In genomic region chr10:22731272-22732093, GRCm38 (mm10) we compare ENCODE assay signal across 8 mouse cellular contexts. TPM values are rescaled to one million over a fixed set of nuclear protein-coding genes. Genes with fewer than 3 reads are reported as not detected.
DNase-seq lines count a peak whose midpoint lies in the region; ATAC-seq and TF ChIP-seq lines count a peak whose summit lies in the region.

Tbpl1 (minus strand) TSS chr10:22731938.

- TF ChIP-seq CTCF in G1E (IDR thresholded peaks at IDR 0.05; ENCODE audit: low read depth, low read length), result no peak
- TF ChIP-seq CTCF in lung, adult 2 months (IDR thresholded peaks at IDR 0.05; ENCODE audit: insufficient read depth, low read length), result no peak

- peak; percentile 99 for DNase-seq in G1E (ENCODE audit: low spot score)
- DNase-seq in cerebellum, adult 11-12 months, result peak; percentile 96
- DNase-seq in heart, postnatal 25 days (ENCODE audit: low spot score), result peak; percentile 92
- DNase-seq in layer of hippocampus, adult 18-20 months (ENCODE audit: low spot score in 2 of 2), result peak; percentile 94 to 98
- DNase-seq in lung, adult 2 months, result peak; percentile 92
- peak; percentile 93 for DNase-seq in ovary, adult 18-20 months (ENCODE audit: low spot score)
- peak; percentile 94 for DNase-seq in thymus, postnatal 0 days (ENCODE audit: low spot score)

- ATAC-seq in G1E (ENCODE audit: extremely low read depth, insufficient number of reproducible peaks, low FRiP score, poor library complexity, severe bottlenecking), result peak; percentile 82
- ATAC-seq in forebrain, embryonic 15.5 days (replicated peaks), result peak; percentile 99

- no peaks in the 10 kb centered on the region for H3K27me3 ChIP-seq in G1E (ENCODE audit: insufficient read depth, low read length)
- H3K27me3 ChIP-seq in forebrain, embryonic 15.5 days, result no peaks in the 10 kb centered on the region

- H3K9me3 ChIP-seq in G1E (replicated peaks), result no peaks in the 10 kb centered on the region
- H3K9me3 ChIP-seq in forebrain, embryonic 15.5 days, result no peaks in the 10 kb centered on the region

- peak within 1 kb of the TSS; percentile 91 for H3K4me3 ChIP-seq in G1E (ENCODE audit: low read depth, low read length)
- H3K4me3 ChIP-seq in forebrain, embryonic 15.5 days, result peak within 1 kb of the TSS; percentile 67
- peak within 1 kb of the TSS; percentile 97 for H3K4me3 ChIP-seq in lung, adult 2 months (replicated peaks; ENCODE audit: extremely low read depth, low read depth, low read length)

- WGBS in forebrain, embryonic 15.5 days, result under 1% methylated on average over 77 of the region's 77 CpGs
- under 1% methylated on average over 77 of the region's 77 CpGs for WGBS in lung, adult 2 months

- H3K4me1 ChIP-seq in G1E (ENCODE audit: insufficient read depth, low read depth, low read length), result peaks cover 50% of the 10 kb centered on the region
- H3K4me1 ChIP-seq in forebrain, embryonic 15.5 days, result peaks cover 38% of the 10 kb centered on the region
- peaks cover 11% of the 10 kb centered on the region for H3K4me1 ChIP-seq in lung, adult 2 months (ENCODE audit: control insufficient read depth, insufficient read depth, low read length)

- H3K9ac ChIP-seq in forebrain, embryonic 15.5 days (replicated peaks), result peak within 1 kb of the TSS; percentile 99

- peaks cover 3% of the 10 kb centered on the region for H3K36me3 ChIP-seq in G1E (replicated peaks)
- no peaks in the 10 kb centered on the region for H3K36me3 ChIP-seq in forebrain, embryonic 15.5 days

- peak; percentile 82 for TF ChIP-seq POLR2A in lung, adult 2 months (IDR thresholded peaks at IDR 0.05; ENCODE audit: borderline replicate concordance, extremely low read depth, low read depth, low read length)

- intact Hi-C loops in heart, postnatal 25 days (cut with DNase I), result loop anchor here (5.0 kb wide), 1 partner anchor 41 kb away; no protein-coding TSS in a partner anchor

- H3K27ac ChIP-seq in forebrain, embryonic 15.5 days (replicated peaks), result peak within 1 kb of the TSS; percentile 97

- H3K4me2 ChIP-seq in forebrain, embryonic 15.5 days (replicated peaks), result peak within 1 kb of the TSS; percentile 94

RNA-seq across cellular contexts. Expression of gene Tbpl1, which starts in this region (rescaled TPM):
- total RNA-seq in G1E (2014; fragmentation: Nextera tagmentation) (85.1 and 95.4 TPM in 2 replicates), G1E (2017) (46.4 and 55.1 TPM in 2 replicates)
- polyA plus RNA-seq in G1E (2012), result 89.0 and 94.5 TPM in 2 replicates
- 107 and 115 TPM in 2 replicates for polyA plus RNA-seq in forebrain, embryonic 15.5 days (2015; fragmentation: Nextera tagmentation; extraction: Ambion mirVana)
- total RNA-seq in heart, postnatal 25 days (2021), result 10 to 100 TPM; 19.1 to 21.1 TPM
- total RNA-seq in layer of hippocampus, adult 18-20 months (2021), result 10 to 100 TPM; 63.9 to 66.5 TPM
- polyA plus RNA-seq in lung, adult 2 months (2012; rRNA removed), result 23.4 and 36.4 TPM in 2 replicates
- 70.5 and 74.2 TPM in 2 replicates for polyA plus RNA-seq in thymus, postnatal 0 days (2015; fragmentation: Nextera tagmentation; extraction: Ambion mirVana)

Comparison
In these comparisons a context has a peak if more than half of its experiments do, and no peak if none do; other contexts are left out.
1. Peak in every context shown above with its lines: DNase-seq, ATAC-seq, H3K4me3 ChIP-seq and H3K27ac ChIP-seq.